Mouse (Mus musculus) heart, adult 2 months (tissue): ENCODE measurements at regions not wholly inside any gene's neighbourhood (a gene's known extent, or its start where the extent isn't known, plus 50 kb on each side); places are given as distances from the start of the nearest gene placed in this dataset.

Source experiments
- CTCF ChIP-seq: fragments of 200-600 bp; IDR thresholded peaks from 2 replicates; pipeline ENCODE4 v1.8.1; 2022; ENCODE audit warnings: antibody characterized with exemption, mild to moderate bottlenecking, moderate library complexity
- EP300 ChIP-seq: fragments of 200-500 bp; IDR thresholded peaks from 2 replicates; pipeline ENCODE4 v1.6.1; 2011; ENCODE audit warnings: low read depth, low read length, control low read depth; ENCODE audit not compliant: insufficient read depth
- POLR2A ChIP-seq: fragments of 200-500 bp; IDR thresholded peaks from 2 replicates; pipeline ENCODE4 v1.6.1; 2011; ENCODE audit warnings: mild to moderate bottlenecking, low read depth, low read length, control low read depth; ENCODE audit not compliant: insufficient read depth

GRCm38 (mm10) chr16:30181116-30181515 lies 86.2 kb downstream of the Cpn2 start:
- TF ChIP-seq CTCF = no peak
- no peak for TF ChIP-seq POLR2A
- no peak for TF ChIP-seq EP300
